Mouse (Mus musculus) adrenal gland, postnatal 4 days (tissue): ENCODE measurements around the gene Ranbp3l. TPM values are rescaled to one million over a fixed set of nuclear protein-coding genes. Genes with fewer than 3 reads are reported as not detected.
"Not testable (repeated sequence)": the region's sequence is repeated elsewhere in the genome, so short reads cannot be mapped to it uniquely, and the experiment has no call there.

Experiments used
- DNase-seq, 2 experiments: peaks; one replicate each; pipeline ENCODE4 v3.0.0; 2021 to 2022; ENCODE audit warnings: low spot score in 2 of 2, mixed read lengths in 2 of 2
- long read RNA-seq, 2 experiments: library from polyadenylated mRNA; stranded (forward); transcript quantifications; one replicate each; pipeline ENCODE4 v2.0.0; 2021
- total RNA-seq, 2 experiments: library from RNA; stranded (reverse); gene quantifications; 2 replicates each; pipeline ENCODE4 v1.2.3; 2021

Ranbp3l gene
- total RNA-seq: under 1 TPM; 0.20 to 0.78 TPM
- long read RNA-seq, experiment 1: 0 reads
- long read RNA-seq, experiment 2: 0 reads

- no peak for DNase-seq
Observed at GRCm38 (mm10) chr15:8967573-8968228, at the start of gene Ranbp3l. Ranbp3l (plus strand) TSS chr15:8967949.

GRCm38 (mm10) chr15:8930061-8930460 is 37.7 kb upstream of the Ranbp3l start:
- DNase-seq: no peak

- DNase-seq: no peak
Observed at GRCm38 (mm10) chr15:8936911-8937310, 30.8 kb upstream of the Ranbp3l start.

GRCm38 (mm10) chr15:8940861-8941260 is 26.9 kb upstream of the Ranbp3l start:
- DNase-seq: no peak

GRCm38 (mm10) chr15:8950856-8951255 is 16.9 kb upstream of the Ranbp3l start:
- no peak for DNase-seq

- no peak for DNase-seq
Observed at GRCm38 (mm10) chr15:8963323-8963722, 4.4 kb upstream of the Ranbp3l start.

GRCm38 (mm10) chr15:8968229-8968595 is 463 bp downstream of the Ranbp3l start:
- no peak for DNase-seq

GRCm38 (mm10) chr15:8969061-8969635 is 1.4 kb downstream of the Ranbp3l start:
- no peak for DNase-seq

GRCm38 (mm10) chr15:8991211-8991610 is 23.5 kb downstream of the Ranbp3l start:
- no peak for DNase-seq

GRCm38 (mm10) chr15:8991859-8992838 is 24.4 kb downstream of the Ranbp3l start:
- DNase-seq: no peak

- no peak for DNase-seq
Observed at GRCm38 (mm10) chr15:8994608-8995277, 27.0 kb downstream of the Ranbp3l start.

GRCm38 (mm10) chr15:8995490-8995889 is 27.7 kb downstream of the Ranbp3l start:
- no peak for DNase-seq

GRCm38 (mm10) chr15:9002762-9003161 is 35.0 kb downstream of the Ranbp3l start:
- no peak for DNase-seq

- no peak for DNase-seq
Observed at GRCm38 (mm10) chr15:9009196-9009595, 41.4 kb downstream of the Ranbp3l start.

- DNase-seq: no peak
Observed at GRCm38 (mm10) chr15:9014541-9014940, 46.8 kb downstream of the Ranbp3l start.

GRCm38 (mm10) chr15:9015496-9015895 is 47.7 kb downstream of the Ranbp3l start:
- not testable (repeated sequence) for DNase-seq

- DNase-seq: no peak
Observed at GRCm38 (mm10) chr15:9055704-9056103, 88.0 kb downstream of the Ranbp3l start.

- no peak for DNase-seq
Observed at GRCm38 (mm10) chr15:9059856-9060255, 92.1 kb downstream of the Ranbp3l start.

- no peak for DNase-seq
Observed at GRCm38 (mm10) chr15:9061150-9061882, 93.6 kb downstream of the Ranbp3l start.

- DNase-seq: no peak
Observed at GRCm38 (mm10) chr15:9068881-9069280, 101.1 kb downstream of the Ranbp3l start.

- DNase-seq: no peak
Observed at GRCm38 (mm10) chr15:9070353-9070752, 102.6 kb downstream of the Ranbp3l start.
